Mouse (Mus musculus): ENCODE measurements at regions not wholly inside any gene's neighbourhood (a gene's known extent, or its start where the extent isn't known, plus 50 kb on each side); places are given as distances from the start of the nearest gene placed in this dataset.
A peak's percentile ranks its signal among the peaks of the same experiment; 100 is the strongest.

DNA sequence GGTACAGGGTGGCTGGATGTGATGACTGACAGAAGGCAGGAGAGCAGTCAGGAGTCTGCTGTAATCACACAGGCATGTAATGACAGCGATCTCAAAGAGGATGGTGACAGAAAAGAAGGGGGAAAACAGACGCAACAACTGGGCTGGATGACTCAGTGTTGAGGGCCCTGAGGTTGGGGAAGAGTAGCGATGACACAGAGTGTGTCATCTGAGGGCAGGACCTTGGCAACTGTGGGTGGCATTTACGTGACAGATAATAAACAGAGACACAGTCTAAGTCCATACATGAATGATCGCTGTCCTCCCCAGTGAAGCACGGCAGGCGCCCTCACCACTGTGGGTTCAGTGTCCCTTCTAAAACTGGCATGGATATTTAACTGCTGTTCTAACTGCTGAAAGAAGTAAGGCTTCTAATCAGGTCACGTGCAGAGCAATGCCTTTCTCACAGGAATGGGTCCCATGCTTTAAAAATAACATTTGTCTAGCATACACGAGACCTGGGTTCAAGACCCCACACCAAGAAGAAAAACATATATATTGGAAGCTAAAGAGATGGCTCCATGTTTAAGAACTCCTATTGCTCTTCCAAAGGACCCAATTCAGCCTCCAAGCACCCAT lies 163.8 kb upstream of the Zfp703 start:
- Histone ChIP-seq H3K27me3 (ENCODE audit: control insufficient read depth, insufficient read depth, low read length) (no peaks in the 10 kb centered on the region), H3K4me2 (no peak overlapping the region), H3K4me3 (ENCODE audit: low read depth, low read length) (no peak overlapping the region), H3K27ac (ENCODE audit: low read depth, low read length) (no peak overlapping the region), H3K9ac (ENCODE audit: low read length) (no peak overlapping the region), H3K4me1 (ENCODE audit: control insufficient read depth, insufficient read depth, low read length) (peaks cover 1% of the 10 kb centered on the region; the same call in 1 of the 2 replicates), H3K36me3 (ENCODE audit: control insufficient read depth, insufficient read depth, low read length) (no peaks in the 10 kb centered on the region), H3K9me3 (ENCODE audit: control insufficient read depth, low read length) (no peaks in the 10 kb centered on the region)
- DNase-seq (ENCODE audit: low spot score, missing footprints) (peak; percentile 61), ATAC-seq (ENCODE audit: low FRiP score) (no peak)
- WGBS, result 86% methylated on average over 9 of the region's 9 CpGs

GRCm38 (mm10) chr8:26815020-26815584 lies 162.0 kb upstream of the Zfp703 start:
- peak; percentile 78 for DNase-seq (ENCODE audit: low spot score, missing footprints)
- Histone ChIP-seq H3K27ac (ENCODE audit: low read depth, low read length) (no peak overlapping the region), H3K9me3 (ENCODE audit: control insufficient read depth, low read length) (no peaks in the 10 kb centered on the region), H3K4me1 (ENCODE audit: control insufficient read depth, insufficient read depth, low read length) (no peaks in the 10 kb centered on the region), H3K27me3 (ENCODE audit: control insufficient read depth, insufficient read depth, low read length) (no peaks in the 10 kb centered on the region), H3K4me3 (ENCODE audit: low read depth, low read length) (no peak overlapping the region), H3K9ac (ENCODE audit: low read length) (no peak overlapping the region), H3K36me3 (ENCODE audit: control insufficient read depth, insufficient read depth, low read length) (no peaks in the 10 kb centered on the region), H3K4me2 (no peak overlapping the region)
- ATAC-seq (ENCODE audit: low FRiP score), result no peak
- 77% methylated on average over 15 of the region's 15 CpGs for WGBS

- no peak for ATAC-seq (ENCODE audit: low FRiP score)
- H3K9ac ChIP-seq (ENCODE audit: low read length), result no peak overlapping the region
- 84% methylated on average over 7 of the region's 7 CpGs for WGBS
Measured at GRCm38 (mm10) chr8:26816977-26817376, 160.1 kb upstream of the Zfp703 start.

DNA sequence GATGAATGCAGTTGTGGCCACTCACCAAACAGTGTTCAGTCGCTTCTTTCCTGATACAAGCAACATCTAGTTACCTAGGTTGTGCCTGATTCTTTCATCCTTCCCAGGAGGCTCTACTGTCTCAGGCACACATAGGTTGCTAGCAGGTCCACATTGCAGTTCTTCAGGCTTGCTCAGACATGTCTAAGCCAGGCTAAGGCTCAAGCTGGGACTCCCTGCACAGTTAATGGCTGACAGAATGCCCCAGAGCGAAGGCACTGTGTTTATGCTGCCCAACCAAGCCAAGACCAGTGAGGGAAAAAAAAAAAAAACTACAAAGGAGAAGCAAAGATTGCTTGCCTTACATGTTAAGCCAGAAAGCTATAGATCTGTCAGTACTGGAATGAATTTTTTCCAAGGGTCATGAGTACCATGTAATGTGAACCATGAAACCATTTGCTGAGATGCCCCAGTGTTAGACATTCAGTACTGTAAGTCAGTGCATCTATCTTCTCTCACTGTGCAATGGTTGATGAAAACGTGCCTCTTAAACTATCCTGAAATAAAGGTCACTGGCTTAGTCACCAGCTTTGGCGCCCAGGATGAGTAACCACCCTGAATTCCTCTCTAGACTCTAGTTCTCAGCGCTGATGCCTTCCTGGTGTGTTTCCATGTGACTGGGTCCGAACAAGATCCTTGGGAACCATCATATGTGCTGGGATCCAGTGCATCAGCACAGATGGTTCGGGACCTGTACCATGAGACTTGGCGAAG lies 152.8 kb upstream of the Zfp703 start:
- DNase-seq (ENCODE audit: low spot score, missing footprints) (peak; percentile 17), ATAC-seq (ENCODE audit: low FRiP score) (no peak)
- H3K27me3 ChIP-seq (ENCODE audit: control insufficient read depth, insufficient read depth, low read length), result no peaks in the 10 kb centered on the region
- no peak overlapping the region for H3K4me3 ChIP-seq (ENCODE audit: low read depth, low read length)
- no peak overlapping the region for H3K9ac ChIP-seq (ENCODE audit: low read length)
- no peaks in the 10 kb centered on the region for H3K9me3 ChIP-seq (ENCODE audit: control insufficient read depth, low read length)
- H3K36me3 ChIP-seq (ENCODE audit: control insufficient read depth, insufficient read depth, low read length), result no peaks in the 10 kb centered on the region
- no peak overlapping the region for H3K27ac ChIP-seq (ENCODE audit: low read depth, low read length)
- H3K4me1 ChIP-seq (ENCODE audit: control insufficient read depth, insufficient read depth, low read length), result no peaks in the 10 kb centered on the region
- H3K4me2 ChIP-seq, result no peak overlapping the region
- WGBS, result 85% methylated on average over 8 of the region's 8 CpGs

More at GRCm38 (mm10) chr8:26816977-26817376, 160.1 kb upstream of the Zfp703 start:
- H3K9me3 ChIP-seq (ENCODE audit: control insufficient read depth, low read length), result no peaks in the 10 kb centered on the region
- no peak overlapping the region for H3K4me3 ChIP-seq (ENCODE audit: low read depth, low read length)
- H3K4me2 ChIP-seq, result no peak overlapping the region
- H3K27ac ChIP-seq (ENCODE audit: low read depth, low read length), result no peak overlapping the region
- peak; percentile 69 for DNase-seq (ENCODE audit: low spot score, missing footprints)
- H3K36me3 ChIP-seq (ENCODE audit: control insufficient read depth, insufficient read depth, low read length), result no peaks in the 10 kb centered on the region
- no peaks in the 10 kb centered on the region for H3K27me3 ChIP-seq (ENCODE audit: control insufficient read depth, insufficient read depth, low read length)
- no peaks in the 10 kb centered on the region for H3K4me1 ChIP-seq (ENCODE audit: control insufficient read depth, insufficient read depth, low read length)

DNA sequence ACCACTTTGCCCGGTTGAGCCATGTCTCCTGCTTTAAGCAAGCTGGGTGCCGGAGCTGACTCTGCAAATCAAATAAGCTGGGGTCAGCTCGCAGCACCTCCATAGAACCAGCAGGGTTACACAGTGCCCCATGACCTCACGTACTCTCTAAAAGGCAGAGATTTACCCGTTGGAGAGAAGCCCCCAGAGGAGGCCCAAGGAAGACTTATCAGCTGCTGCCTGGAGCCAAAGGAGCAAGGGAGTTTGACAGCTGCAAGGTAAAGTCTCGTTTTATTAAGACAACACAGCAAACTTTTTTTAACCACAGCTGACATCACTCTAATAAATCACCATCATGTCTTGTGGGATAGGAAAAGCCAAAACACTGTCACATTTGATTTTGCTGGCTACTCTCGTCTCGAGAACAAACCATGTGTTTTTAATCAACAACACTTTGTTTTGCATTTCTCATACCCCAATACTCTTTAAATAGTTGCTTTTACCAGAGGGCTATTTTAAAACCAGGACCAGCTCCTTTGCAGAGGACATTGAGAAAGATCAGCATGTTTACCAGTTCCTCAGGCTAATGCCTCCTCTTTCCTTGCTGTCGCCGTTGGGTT lies 148.7 kb upstream of the Zfp703 start:
- no peak overlapping the region for H3K4me3 ChIP-seq (ENCODE audit: low read depth, low read length)
- no peaks in the 10 kb centered on the region for H3K36me3 ChIP-seq (ENCODE audit: control insufficient read depth, insufficient read depth, low read length)
- H3K9ac ChIP-seq (ENCODE audit: low read length), result no peak overlapping the region
- H3K27ac ChIP-seq (ENCODE audit: low read depth, low read length), result no peak overlapping the region
- no peaks in the 10 kb centered on the region for H3K4me1 ChIP-seq (ENCODE audit: control insufficient read depth, insufficient read depth, low read length)
- no peaks in the 10 kb centered on the region for H3K9me3 ChIP-seq (ENCODE audit: control insufficient read depth, low read length)
- no peak overlapping the region for H3K4me2 ChIP-seq
- no peak for ATAC-seq (ENCODE audit: low FRiP score)
- 53% methylated on average over 10 of the region's 10 CpGs for WGBS
- DNase-seq (ENCODE audit: low spot score, missing footprints), result no peak
- H3K27me3 ChIP-seq (ENCODE audit: control insufficient read depth, insufficient read depth, low read length), result no peaks in the 10 kb centered on the region

DNA sequence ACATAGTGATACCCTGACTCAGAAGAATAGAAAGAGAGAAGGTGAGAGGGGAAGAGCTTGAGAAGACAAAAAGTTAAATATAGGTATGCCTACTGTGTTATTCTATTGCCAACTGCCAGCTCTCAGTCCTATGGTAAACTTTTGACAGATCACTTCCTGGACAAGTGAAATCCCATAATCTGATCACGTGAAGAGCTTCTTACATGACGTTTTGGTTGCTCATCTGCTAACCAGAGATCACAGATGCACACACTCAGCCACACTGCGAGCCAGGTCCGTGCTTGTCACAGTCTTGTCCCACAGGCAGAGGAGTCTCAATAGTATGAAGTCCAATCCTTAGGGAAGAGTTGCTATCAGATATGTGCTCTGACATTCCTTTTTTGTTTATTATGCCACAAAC lies 147.8 kb upstream of the Zfp703 start:
- H3K27ac ChIP-seq (ENCODE audit: low read depth, low read length), result no peak overlapping the region
- H3K9me3 ChIP-seq (ENCODE audit: control insufficient read depth, low read length), result no peaks in the 10 kb centered on the region
- no peaks in the 10 kb centered on the region for H3K27me3 ChIP-seq (ENCODE audit: control insufficient read depth, insufficient read depth, low read length)
- no peak overlapping the region for H3K4me3 ChIP-seq (ENCODE audit: low read depth, low read length)
- DNase-seq (ENCODE audit: low spot score, missing footprints), result no peak
- no peak for ATAC-seq (ENCODE audit: low FRiP score)
- 87% methylated on average over 4 of the region's 4 CpGs for WGBS
- H3K9ac ChIP-seq (ENCODE audit: low read length), result no peak overlapping the region
- H3K4me2 ChIP-seq, result no peak overlapping the region
- no peaks in the 10 kb centered on the region for H3K4me1 ChIP-seq (ENCODE audit: control insufficient read depth, insufficient read depth, low read length)
- H3K36me3 ChIP-seq (ENCODE audit: control insufficient read depth, insufficient read depth, low read length), result no peaks in the 10 kb centered on the region

- Histone ChIP-seq H3K9me3 (ENCODE audit: control insufficient read depth, low read length) (no peaks in the 10 kb centered on the region), H3K27ac (ENCODE audit: low read depth, low read length) (no peak overlapping the region), H3K27me3 (ENCODE audit: control insufficient read depth, insufficient read depth, low read length) (no peaks in the 10 kb centered on the region), H3K4me3 (ENCODE audit: low read depth, low read length) (no peak overlapping the region), H3K36me3 (ENCODE audit: control insufficient read depth, insufficient read depth, low read length) (no peaks in the 10 kb centered on the region), H3K9ac (ENCODE audit: low read length) (no peak overlapping the region), H3K4me1 (ENCODE audit: control insufficient read depth, insufficient read depth, low read length) (no peaks in the 10 kb centered on the region), H3K4me2 (no peak overlapping the region)
- no peak for DNase-seq (ENCODE audit: low spot score, missing footprints)
- no peak for ATAC-seq (ENCODE audit: low FRiP score)
- whole genome bisulfite sequencing, result 53% methylated on average over 5 of the region's 5 CpGs
Measured at GRCm38 (mm10) chr8:26831148-26831547, 146.0 kb upstream of the Zfp703 start.

- WGBS, result 79% methylated on average over 6 of the region's 6 CpGs
- Histone ChIP-seq H3K9me3 (ENCODE audit: control insufficient read depth, low read length) (no peaks in the 10 kb centered on the region), H3K9ac (ENCODE audit: low read length) (no peak overlapping the region), H3K27me3 (ENCODE audit: control insufficient read depth, insufficient read depth, low read length) (no peaks in the 10 kb centered on the region), H3K36me3 (ENCODE audit: control insufficient read depth, insufficient read depth, low read length) (no peaks in the 10 kb centered on the region), H3K4me3 (ENCODE audit: low read depth, low read length) (no peak overlapping the region), H3K4me2 (no peak overlapping the region), H3K4me1 (ENCODE audit: control insufficient read depth, insufficient read depth, low read length) (no peaks in the 10 kb centered on the region), H3K27ac (ENCODE audit: low read depth, low read length) (no peak overlapping the region)
- ATAC-seq (ENCODE audit: low FRiP score) (no peak), DNase-seq (ENCODE audit: low spot score, missing footprints) (no peak)
Measured at GRCm38 (mm10) chr8:26831790-26832189, 145.3 kb upstream of the Zfp703 start.

DNA sequence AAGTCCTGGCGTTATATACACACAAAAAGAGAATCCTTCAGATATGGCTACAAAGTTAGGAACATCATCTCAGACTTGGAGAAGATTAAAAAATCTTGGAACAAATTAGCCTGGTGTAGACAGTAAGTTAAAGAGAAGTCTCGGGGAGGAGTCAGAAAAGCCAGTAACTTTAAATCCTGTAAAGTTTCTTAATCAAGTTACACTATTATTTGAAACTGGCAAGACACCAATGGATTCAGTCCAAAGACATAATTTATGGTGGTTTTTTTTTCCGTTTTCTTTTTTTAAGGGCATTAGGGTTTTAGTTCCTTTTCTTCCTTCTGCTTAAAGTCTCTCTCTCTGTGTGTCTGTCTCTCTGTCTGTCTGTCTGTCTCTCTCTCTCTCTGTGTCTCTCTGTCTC lies 144.6 kb upstream of the Zfp703 start:
- Histone ChIP-seq H3K9me3 (ENCODE audit: control insufficient read depth, low read length) (no peaks in the 10 kb centered on the region), H3K36me3 (ENCODE audit: control insufficient read depth, insufficient read depth, low read length) (no peaks in the 10 kb centered on the region), H3K9ac (ENCODE audit: low read length) (no peak overlapping the region), H3K4me1 (ENCODE audit: control insufficient read depth, insufficient read depth, low read length) (no peaks in the 10 kb centered on the region), H3K27me3 (ENCODE audit: control insufficient read depth, insufficient read depth, low read length) (no peaks in the 10 kb centered on the region), H3K4me2 (no peak overlapping the region), H3K27ac (ENCODE audit: low read depth, low read length) (no peak overlapping the region), H3K4me3 (ENCODE audit: low read depth, low read length) (no peak overlapping the region)
- no peak for ATAC-seq (ENCODE audit: low FRiP score)
- whole genome bisulfite sequencing, result 91% methylated on average over 3 of the region's 3 CpGs
- no peak for DNase-seq (ENCODE audit: low spot score, missing footprints)

Measured in midbrain, embryonic 11.5 days (tissue).